Mouse (Mus musculus) ES-Bruce4 (cell line): ENCODE results near the gene Zc3h4.

ENCODE experiments used
- CTCF ChIP-seq: IDR thresholded peaks from one replicate; pipeline ENCODE4 v1.8.1; 2011; ENCODE audit warnings: low read depth, low read length
- EP300 ChIP-seq: IDR thresholded peaks from 2 replicates; pipeline ENCODE4 v1.6.1; 2011; ENCODE audit warnings: low read depth, low read length; ENCODE audit not compliant: insufficient read depth

DNA sequence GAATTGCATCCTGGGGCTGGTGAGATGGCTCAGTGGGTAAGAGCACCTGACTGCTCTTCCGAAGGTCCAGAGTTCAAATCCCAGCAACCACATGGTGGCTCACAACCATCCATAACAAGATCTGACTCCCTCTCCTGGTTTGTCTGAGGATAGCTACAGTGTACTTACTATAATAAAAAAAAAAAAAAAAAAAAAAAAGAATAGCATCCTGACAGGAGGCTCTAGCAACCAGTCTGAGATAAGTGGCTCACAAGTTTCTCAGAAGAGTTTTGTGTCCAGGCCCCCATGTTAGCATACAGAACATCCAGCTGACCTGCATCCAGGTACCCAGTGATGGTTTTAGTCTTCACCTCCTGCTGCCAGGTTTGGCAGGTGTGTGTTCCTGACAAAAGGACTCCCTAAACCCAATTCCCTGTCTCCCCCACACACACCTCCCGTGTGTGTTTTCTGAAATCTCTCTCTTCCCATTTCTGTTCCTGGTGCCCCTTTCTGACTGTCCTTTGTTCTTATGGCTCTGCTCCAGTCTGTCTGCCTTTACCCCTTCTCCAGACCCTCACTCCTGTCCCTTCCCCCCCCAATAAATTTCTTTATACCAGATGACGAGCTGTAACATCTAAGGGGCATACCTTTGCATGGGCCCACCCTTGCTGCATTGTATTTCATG lies 2.2 kb upstream of the Zc3h4 start:
- TF ChIP-seq CTCF (no peak), EP300 (no peak)
